Mouse (Mus musculus): Measurements from ENCODE around the gene Agtrap. TPM values are rescaled to one million over a fixed set of nuclear protein-coding genes. Genes with fewer than 3 reads are reported as not detected.
"Not testable (repeated sequence)": the region's sequence is repeated elsewhere in the genome, so short reads cannot be mapped to it uniquely, and the experiment has no call there.

Gene Agtrap
- 4.6 and 5.8 TPM in 2 replicates for total RNA-seq (2015; ENCODE audit: low replicate concordance)
- total RNA-seq (2017; ENCODE audit: low replicate concordance): 3.6 and 4.1 TPM in 2 replicates

DNA sequence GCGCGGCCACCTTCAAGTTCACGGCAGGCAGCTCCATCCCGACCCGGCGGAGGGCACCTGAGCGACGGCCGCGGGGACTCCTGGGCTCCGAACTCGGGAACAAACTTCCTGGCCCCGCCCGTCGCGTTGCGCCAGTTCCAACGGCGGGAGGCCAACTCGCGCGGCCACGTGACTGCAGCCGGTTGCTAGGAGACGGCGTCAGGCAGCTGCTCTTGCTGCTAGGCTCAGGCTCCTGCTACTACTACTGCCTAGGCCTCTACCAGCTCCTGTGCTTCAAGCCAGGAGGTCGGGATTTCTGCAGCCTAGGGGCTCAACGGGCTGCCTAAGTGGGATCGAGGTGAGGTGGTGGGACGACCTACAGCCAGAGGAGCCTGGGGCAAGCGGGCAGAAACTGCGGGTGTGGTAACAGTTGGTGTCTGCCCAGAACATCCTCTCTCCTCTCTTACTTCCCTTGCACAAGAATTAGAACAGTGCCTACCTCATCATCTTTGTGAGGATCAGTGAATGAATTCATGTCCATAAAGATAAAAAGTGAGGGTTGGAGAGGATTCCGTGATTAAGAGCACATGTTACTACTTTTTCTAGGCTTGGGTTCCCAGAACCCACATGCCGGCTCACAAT is at the start of gene Agtrap:
TSS of gene Agtrap (minus strand) at position 125 of the 621 bp plus-strand sequence.
- ATAC-seq (replicated peaks; ENCODE audit: low FRiP score, poor library complexity, severe bottlenecking): peak; percentile 94

DNA sequence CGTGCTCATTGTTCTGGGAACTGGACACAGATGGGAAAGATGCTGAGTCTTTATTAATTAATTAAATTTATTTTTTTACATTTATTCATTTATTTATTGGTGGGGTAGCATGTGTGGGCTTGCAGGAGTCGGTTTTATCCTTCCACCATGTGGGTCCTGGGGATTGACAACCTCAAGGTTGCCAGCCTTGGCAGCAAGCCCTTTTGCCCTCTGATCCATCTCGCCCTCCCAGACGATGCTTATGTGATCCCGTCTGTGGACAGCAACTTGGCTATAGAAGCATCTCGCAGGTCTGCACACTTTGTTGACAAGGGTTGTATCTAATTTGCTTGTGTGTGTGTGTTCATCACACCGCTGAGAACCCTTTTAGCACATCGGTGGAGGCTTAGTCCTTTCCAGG is 49.7 kb upstream of the Agtrap start:
- no peak for ATAC-seq (replicated peaks; ENCODE audit: low FRiP score, poor library complexity, severe bottlenecking)

DNA sequence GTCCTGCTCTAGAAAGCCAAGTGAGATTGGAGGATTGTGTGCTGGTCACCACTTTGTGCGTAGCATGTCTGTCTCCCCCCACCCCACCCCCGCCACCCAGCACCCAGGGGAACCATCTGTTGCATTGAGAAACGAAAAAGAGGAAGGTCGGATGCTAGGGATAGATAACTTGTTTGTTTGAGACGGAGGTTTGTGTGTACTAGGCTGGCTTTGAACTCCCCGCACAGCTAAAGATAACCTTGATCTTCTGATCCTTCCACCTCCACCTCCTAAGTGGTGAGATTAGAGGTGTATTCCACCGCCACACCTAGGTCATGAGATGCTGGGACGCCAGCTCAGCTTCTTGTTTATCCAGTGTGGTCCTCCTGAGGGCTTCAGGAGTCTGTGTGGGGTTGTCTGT is 47.2 kb upstream of the Agtrap start:
- no peak for ATAC-seq (replicated peaks; ENCODE audit: low FRiP score, poor library complexity, severe bottlenecking)

DNA sequence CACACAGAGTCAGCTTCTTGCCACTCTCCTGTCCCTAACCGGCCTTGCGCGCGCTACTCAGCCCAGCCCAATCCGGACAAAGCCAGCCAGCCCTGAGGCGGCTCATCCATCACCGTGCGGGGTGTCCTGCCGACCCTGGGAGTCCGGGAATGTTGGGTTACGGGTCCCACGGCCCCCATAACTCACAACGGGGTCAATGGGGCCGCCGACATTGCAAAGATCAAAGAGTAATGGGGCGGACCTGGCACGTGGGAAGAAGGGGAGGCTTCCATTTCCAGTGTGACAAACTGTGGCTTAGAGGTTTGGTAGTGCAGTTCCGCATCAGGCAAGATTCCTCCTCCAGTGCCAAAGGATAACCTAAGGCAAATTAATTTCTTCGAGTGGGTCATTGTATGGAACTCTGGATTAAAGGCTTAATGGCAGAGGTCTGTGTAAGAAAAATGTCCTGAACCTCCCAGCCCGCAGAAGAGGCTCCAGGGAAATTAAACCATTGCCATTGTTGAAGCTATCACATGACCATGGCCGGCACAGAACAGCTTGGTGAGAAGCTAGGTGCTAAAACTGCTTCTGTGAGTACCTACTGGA is 43.8 kb upstream of the Agtrap start:
- no peak for ATAC-seq (replicated peaks; ENCODE audit: low FRiP score, poor library complexity, severe bottlenecking)

DNA sequence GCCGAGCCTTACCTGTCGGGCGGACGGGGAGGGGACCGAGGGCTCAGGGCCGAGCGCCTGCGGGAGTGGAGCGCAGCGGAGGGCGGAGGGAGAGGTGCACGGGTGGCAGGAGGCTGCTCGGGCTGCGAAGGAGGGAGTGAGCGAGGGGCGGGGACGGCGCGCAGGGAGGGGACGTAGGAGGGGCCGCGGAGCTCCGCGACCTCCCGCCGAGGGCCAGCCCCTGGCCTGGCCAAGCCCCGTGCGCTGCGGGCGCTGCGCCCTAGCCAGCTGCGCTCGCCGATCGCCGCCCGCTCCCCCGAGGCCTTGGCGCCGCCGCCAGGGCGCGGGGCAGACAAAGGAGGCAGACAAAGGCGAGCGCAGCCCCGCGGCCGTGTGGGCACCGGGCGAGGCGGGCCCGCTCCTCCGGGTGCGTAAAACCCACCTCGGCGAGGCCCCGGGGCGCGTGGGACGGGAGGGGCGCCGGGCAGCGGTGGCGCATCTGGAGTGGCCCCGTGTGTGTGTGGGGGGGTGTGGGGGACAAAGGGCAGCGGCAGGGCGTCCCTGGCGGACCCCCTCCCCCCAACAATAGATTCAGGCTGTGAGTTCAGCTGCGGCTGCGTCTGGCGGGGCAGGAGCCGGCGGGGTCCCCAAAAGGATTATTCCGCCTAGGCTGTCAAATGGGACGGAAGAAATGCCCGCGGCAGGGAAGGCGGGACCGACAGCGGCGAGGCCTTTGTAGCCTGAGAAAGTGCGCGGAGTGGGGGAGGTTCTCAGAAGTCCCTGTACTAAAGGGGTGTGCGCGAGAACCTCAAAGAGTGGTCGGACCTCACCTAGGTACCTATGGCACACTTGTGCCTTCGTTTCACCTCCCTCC is 43.0 kb upstream of the Agtrap start, which contains the start of gene Draxin:
TSS of gene Draxin (minus strand) at position 138 of the 853 bp plus-strand sequence.
- no peak for ATAC-seq (replicated peaks; ENCODE audit: low FRiP score, poor library complexity, severe bottlenecking)

DNA sequence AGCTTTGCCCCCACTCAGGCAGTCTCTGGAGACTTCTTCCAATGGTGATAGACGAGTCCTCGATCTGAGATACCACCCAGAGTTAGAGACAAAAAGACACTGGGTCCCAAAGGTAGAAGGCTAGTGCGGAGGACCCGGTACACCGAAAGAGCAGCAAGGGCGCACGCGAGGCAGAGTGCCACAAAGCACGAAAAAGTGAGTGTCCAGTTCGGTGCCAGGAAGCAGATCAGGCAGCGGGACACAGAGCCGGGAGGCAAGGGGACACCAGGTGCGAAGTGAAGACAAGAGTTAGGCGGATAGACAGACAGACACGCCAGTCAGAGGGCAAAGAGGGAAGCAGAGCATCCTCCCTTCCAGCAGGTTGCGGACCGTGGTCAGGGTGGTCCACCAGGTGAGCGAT is 42.3 kb upstream of the Agtrap start, which contains the start of gene Mad2l2:
TSS of gene Mad2l2 (plus strand) at position 252 of the 400 bp plus-strand sequence.
- no peak for ATAC-seq (replicated peaks; ENCODE audit: low FRiP score, poor library complexity, severe bottlenecking)

DNA sequence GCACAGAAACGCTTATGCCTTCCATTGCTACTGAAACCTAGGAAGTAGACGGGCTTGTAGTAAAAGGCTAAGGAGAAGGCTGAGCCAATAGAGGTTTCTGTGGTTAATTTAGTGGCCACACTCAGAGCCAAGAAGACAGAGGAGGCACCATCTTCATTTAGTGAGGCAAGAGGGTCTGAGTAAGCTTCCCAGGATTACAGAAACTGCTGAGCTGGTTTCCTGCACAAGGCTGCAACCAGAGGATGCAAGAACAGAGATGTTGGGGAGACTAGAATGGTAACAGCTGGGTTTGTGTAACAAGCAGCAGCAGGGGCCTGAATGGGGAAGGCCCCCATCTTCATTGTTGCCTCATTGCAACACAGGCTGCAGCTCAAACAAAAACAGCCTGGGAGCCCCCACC is 40.8 kb upstream of the Agtrap start:
- ATAC-seq (replicated peaks; ENCODE audit: low FRiP score, poor library complexity, severe bottlenecking): no peak

DNA sequence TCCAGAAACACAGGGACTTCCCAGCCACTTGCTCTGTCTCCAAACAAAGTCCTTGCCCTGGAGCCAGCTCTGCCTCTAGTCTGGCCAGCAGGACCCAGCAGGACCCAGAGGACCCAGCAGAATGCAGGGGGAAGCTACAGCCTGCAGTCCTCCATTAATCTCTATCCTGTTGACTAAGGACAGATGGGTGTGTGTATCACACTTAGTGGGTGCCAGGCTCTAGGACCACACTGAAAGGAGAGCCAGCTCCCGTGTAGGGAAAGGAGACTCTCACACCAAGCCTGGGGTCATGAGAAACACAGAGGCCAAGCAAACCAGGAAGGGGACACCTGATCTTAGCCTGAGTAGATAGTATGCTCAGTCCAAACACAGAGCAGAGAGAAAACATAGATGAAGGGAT is 40.4 kb upstream of the Agtrap start:
- no peak for ATAC-seq (replicated peaks; ENCODE audit: low FRiP score, poor library complexity, severe bottlenecking)

DNA sequence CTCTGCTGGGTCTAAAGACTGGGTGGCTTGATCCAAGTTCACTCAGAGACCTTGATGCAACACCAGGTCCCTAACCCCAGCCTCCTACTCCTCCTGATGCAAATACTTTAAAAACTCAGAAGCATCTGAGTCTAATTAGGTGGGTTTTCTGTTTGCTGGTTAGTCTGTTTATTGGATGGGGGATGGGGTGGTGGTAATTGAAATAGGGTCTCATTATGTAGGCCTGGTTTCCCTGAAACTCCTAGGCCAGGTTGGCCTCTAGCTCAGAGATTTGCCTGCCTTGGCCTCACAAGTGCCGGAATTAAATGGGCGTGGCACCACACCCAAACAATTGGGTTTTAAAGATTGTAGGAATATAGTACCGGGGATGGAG is 34.8 kb upstream of the Agtrap start:
- ATAC-seq (replicated peaks; ENCODE audit: low FRiP score, poor library complexity, severe bottlenecking): no peak

DNA sequence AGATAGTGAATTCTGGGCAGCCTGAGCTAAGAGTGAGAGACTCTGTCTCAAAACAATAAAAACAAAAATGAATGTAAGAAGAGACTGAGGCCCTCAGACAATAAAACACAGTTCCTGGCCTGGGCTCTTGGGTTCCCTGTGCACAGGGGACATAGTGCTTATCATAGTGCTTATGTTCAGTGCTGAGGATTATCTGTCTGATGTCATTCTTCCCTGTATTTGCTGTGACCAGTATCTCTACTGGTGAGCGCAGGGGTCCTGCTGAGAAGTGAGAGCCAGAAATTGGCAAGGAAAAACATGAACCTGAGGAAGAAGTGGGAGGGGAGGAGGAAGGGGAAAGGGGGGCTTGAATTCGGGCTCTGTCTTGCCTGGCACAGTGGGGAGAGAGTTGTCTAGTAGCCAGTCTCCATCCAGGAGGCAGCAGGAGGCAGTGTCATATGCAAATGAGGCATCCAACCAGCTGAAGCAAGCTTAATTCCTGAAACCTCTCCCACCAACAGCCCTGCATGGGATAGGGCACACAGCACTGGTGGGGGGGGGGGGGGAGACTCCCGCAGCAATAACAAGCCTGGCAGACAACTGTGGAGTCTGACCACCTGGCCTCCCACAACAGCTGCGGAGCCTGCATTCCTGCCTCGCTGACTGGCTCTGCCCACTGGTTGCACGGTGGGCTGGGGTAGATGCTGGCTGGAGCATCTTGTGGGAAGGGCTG is 34.3 kb upstream of the Agtrap start:
- ATAC-seq (replicated peaks; ENCODE audit: low FRiP score, poor library complexity, severe bottlenecking): no peak

DNA sequence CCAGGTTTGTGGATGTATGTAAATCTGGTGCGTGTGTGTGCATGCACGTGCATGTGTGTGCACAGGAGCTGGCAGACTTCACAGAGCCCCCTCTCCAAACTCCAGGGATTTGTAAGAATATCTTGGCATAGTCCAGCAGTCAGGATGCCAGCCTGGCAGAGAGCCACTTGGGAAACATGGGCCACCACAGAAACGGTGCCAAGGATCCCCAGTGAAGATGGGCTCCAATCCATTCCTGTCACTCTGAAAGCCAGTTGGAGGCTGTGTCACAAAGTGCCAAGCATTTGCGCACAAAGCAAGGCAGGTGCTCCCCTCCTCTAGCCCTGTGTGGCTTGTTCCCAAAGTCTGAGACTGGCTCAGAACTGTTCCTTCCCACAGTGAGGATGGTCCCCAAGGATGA is 33.5 kb upstream of the Agtrap start:
- no peak for ATAC-seq (replicated peaks; ENCODE audit: low FRiP score, poor library complexity, severe bottlenecking)

DNA sequence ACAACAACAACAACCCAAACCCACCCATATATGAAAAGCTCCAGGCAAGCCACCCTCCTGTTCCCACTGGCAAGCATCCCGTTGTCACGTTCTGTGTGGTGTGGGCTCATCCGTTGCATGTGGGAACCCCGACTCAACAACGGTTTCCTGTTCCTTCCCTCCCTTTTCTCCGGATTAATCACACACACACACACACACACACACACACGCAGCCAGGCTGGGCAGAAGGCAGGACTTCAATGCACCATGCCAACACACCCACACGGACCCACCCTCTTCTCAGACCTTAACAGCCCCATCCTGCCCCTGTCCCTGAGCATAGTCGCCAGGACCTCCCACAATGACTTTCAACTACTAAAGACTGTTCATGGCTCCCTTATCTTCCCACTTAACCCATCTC is 32.7 kb upstream of the Agtrap start:
- no peak for ATAC-seq (replicated peaks; ENCODE audit: low FRiP score, poor library complexity, severe bottlenecking)

DNA sequence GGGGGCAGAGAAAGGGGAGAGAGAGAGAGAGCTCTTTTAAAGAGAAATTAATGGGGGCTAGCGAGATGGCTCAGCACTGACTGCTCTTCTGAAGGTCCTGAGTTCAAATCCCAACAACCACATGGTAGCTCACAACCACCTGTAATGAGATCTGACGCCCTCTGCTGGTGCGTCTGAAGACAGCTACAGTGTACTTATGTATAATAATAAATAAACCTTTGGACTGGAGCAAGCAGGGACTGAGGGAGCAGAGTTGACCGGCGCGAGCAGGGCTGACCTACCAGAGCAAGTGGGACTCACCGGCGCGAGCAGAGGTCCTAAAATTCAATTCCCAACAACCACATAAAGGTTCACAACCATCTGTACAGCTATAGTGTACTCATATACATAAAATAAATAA is 31.7 kb upstream of the Agtrap start:
- ATAC-seq (replicated peaks; ENCODE audit: low FRiP score, poor library complexity, severe bottlenecking): not testable (repeated sequence)

DNA sequence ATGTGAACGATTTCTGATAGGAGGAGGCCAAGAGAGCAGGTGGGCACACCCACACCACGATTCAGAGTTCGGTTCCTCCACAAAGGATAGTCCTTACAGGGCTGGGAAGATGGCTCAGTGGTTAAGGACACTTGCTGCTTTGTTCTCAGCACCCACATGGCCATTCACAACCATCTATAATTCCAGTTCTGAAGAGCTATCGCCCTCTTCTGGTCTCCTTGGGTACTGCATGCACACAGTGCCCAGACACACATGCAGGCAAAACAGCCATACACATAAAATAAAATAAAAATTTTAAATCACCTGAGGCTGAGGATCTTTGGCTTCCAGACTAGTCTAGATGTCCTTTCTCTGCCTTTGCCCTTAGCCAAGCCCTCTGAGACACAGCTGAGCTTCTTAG is 29.6 kb upstream of the Agtrap start:
- ATAC-seq (replicated peaks; ENCODE audit: low FRiP score, poor library complexity, severe bottlenecking): no peak

DNA sequence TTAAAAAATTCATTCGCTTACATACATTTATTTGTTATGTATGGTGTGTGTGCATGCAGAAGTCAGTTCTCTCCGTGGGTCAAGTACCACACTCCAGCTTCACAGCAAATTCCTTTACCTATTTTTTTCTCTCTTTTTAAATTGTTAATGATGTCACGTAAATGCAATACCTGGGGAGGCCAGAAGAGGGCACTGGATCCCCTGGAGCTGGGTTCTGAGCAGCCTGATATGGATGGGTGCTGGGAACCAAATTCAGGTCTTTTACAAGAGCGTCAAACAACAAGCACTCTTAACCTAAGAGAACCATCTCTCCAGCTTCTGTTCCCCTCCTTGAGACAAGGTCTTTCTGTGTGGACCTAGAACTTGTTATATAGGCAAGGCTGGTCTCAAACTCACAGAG is 28.8 kb upstream of the Agtrap start:
- no peak for ATAC-seq (replicated peaks; ENCODE audit: low FRiP score, poor library complexity, severe bottlenecking)

DNA sequence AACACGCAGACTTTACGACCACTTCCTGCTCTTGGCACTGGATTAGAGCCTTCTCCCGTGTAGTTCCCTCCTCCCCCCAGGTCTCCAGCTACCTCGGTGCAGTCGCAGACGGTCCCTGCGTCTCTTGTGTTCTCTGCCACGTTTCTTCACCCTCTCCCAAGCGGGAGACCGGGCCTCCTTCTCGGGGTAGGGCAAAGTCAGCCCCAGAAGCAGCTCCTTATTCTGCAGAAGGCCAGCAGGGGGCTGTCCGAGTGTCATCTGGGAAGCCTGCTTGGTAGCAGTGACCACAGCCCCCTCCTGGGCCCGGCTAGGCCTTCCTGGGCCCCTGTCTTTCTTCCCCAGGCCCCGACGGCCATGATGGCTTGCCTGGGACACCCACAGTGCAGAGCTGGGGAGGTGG is 27.6 kb upstream of the Agtrap start:
- no peak for ATAC-seq (replicated peaks; ENCODE audit: low FRiP score, poor library complexity, severe bottlenecking)

DNA sequence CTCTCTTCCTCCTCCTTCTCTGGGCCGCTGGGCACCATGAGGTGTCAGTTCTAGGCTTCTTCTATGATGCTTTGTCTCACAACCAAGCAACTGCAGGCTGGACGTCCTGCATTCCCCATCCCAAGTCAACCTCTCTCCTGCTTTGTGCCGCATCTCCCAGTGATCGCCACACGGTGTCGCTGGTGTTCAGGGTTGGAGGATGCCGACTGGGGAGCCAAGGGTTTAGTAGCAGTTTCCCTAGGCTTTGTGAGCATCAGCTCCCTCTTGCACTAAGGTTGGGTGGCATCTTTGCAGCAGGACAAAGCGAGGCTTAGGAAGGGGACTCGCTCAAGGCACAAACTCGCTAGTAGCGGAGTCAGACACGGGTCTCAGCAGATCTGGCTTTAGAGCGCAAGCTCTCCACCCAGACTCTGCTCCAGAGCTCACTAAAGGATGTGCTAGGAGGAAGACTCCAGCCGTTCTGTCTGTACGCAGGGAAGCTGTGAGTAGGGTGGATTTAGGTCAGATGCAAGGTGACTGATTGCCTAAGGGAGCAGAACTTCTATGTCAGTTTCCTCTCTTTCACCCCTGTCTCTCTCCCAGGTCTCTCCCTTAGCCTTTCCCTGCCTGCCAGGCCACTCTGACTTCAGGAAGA is 27.0 kb upstream of the Agtrap start:
- peak; percentile 72 for ATAC-seq (replicated peaks; ENCODE audit: low FRiP score, poor library complexity, severe bottlenecking)

DNA sequence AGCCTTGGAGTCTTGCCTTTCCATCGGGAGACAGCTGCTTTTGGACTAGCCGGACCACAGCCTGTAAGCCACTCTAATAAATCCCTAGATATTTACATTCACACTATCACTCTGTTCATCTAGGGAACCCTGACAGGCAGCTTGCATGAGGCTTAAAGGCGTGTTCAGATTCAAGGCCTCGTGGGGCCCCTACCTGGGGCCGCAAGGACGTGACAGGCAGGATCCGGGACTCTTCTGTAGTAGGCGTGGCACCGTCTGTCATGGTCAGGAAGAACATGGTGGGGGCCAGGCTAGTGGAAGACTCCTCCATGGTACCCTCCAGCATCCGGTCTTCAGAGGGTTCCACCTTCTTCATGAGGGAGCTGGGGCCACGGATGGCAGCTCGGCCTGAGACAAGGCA is 24.7 kb upstream of the Agtrap start:
- ATAC-seq (replicated peaks; ENCODE audit: low FRiP score, poor library complexity, severe bottlenecking): no peak

DNA sequence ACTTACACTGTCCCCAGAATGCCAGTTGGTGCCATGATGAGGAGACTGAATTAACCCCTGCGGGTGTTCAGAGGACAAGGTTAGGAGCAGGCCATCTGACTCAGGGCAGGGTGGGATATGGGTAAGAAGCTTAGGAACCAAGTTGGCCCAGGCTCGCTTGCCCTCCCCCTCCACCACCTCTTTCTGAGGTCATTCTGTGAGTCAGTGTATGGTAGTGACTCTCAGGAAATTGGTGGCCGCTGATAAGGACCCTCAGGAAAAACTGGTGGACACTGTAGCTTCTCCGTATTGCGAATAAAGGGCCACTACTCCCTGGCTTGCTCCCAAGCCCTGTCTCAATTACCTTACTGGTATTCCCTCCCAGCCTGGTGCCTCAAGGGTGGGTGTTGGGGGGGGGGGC is 21.4 kb upstream of the Agtrap start:
- ATAC-seq (replicated peaks; ENCODE audit: low FRiP score, poor library complexity, severe bottlenecking): no peak

DNA sequence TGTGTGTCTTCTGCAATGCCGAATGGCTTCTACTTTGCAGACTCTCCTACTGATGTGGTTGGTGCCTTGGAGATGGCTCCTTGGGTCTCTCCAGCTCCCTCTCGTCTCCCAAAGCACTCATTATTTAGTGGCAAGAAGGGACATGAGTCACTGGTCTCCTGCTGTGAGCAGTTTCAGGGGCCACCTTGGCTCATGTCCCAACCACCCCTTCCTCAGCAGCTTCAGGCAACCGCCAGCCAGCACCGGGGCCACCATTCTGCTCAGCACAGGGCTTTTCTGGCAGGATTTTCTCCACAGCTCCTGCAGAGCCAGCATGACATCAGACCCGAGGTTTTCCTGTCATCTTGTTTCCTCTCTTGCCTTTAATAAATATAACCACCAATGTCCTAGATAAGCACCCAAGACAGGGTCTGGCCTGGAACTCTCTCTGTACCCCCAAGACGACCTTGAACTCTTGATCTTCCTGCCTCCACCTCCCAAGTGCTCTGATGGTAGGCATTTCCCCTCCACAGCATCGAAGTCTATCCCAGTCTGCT is 20.8 kb upstream of the Agtrap start:
- ATAC-seq (replicated peaks; ENCODE audit: low FRiP score, poor library complexity, severe bottlenecking): no peak

Data from erythroid progenitor cell, adult 5-6 weeks (primary cell).